Mouse (Mus musculus): ENCODE results near the gene Gtpbp3. TPM values are rescaled to one million over a fixed set of nuclear protein-coding genes. Genes with fewer than 3 reads are reported as not detected.

Gene Gtpbp3
- polyA plus RNA-seq, 1 experiment from 2014 or later: 10.5 TPM

- Histone ChIP-seq H3K27ac (peak overlapping the region; percentile 62), H3K4me3 (no peak overlapping the region), H3K36me3 (peaks cover 1% of the 10 kb centered on the region; the same call in 1 of the 2 replicates), H3K4me1 (replicated peaks) (peaks cover 45% of the 10 kb centered on the region), H3K9me3 (replicated peaks) (no peaks in the 10 kb centered on the region), H3K27me3 (no peaks in the 10 kb centered on the region), H3K4me2 (peak overlapping the region; percentile 19; the same call in 1 of the 2 replicates), H3K9ac (no peak overlapping the region)
- peak; percentile 14 for ATAC-seq (replicated peaks; ENCODE audit: insufficient number of reproducible peaks, insufficient read depth, low FRiP score, low read depth)
- 27% methylated on average over 16 of the region's 16 CpGs for WGBS
These were observed 11.2 kb downstream of the Gtpbp3 start for GRCm38 (mm10) chr8:71498816-71499690.

GRCm38 (mm10) chr8:71504349-71504748 is 16.4 kb downstream of the Gtpbp3 start:
- H3K27ac ChIP-seq: no peak overlapping the region
- no peak overlapping the region for H3K9ac ChIP-seq
- H3K36me3 ChIP-seq: no peaks in the 10 kb centered on the region
- peaks cover 25% of the 10 kb centered on the region for H3K4me1 ChIP-seq (replicated peaks)
- H3K27me3 ChIP-seq: peaks cover 43% of the 10 kb centered on the region
- H3K4me3 ChIP-seq: no peak overlapping the region
- ATAC-seq (replicated peaks; ENCODE audit: insufficient number of reproducible peaks, insufficient read depth, low FRiP score, low read depth): no peak
- 84% methylated on average over 4 of the region's 4 CpGs for WGBS
- no peak overlapping the region for H3K4me2 ChIP-seq
- no peaks in the 10 kb centered on the region for H3K9me3 ChIP-seq (replicated peaks)

GRCm38 (mm10) chr8:71505326-71505725 is 17.4 kb downstream of the Gtpbp3 start:
- Histone ChIP-seq H3K27ac (no peak overlapping the region), H3K9me3 (replicated peaks) (no peaks in the 10 kb centered on the region), H3K27me3 (peaks cover 53% of the 10 kb centered on the region), H3K4me1 (replicated peaks) (peaks cover 19% of the 10 kb centered on the region), H3K36me3 (no peaks in the 10 kb centered on the region), H3K4me3 (no peak overlapping the region), H3K9ac (no peak overlapping the region), H3K4me2 (no peak overlapping the region)
- no peak for ATAC-seq (replicated peaks; ENCODE audit: insufficient number of reproducible peaks, insufficient read depth, low FRiP score, low read depth)
- 91% methylated on average over 4 of the region's 4 CpGs for WGBS

GRCm38 (mm10) chr8:71505979-71506378 is 18.1 kb downstream of the Gtpbp3 start:
- no peaks in the 10 kb centered on the region for H3K9me3 ChIP-seq (replicated peaks)
- ATAC-seq (replicated peaks; ENCODE audit: insufficient number of reproducible peaks, insufficient read depth, low FRiP score, low read depth): no peak
- WGBS: 74% methylated on average over 4 of the region's 4 CpGs
- no peak overlapping the region for H3K9ac ChIP-seq
- peaks cover 60% of the 10 kb centered on the region for H3K27me3 ChIP-seq
- H3K27ac ChIP-seq: no peak overlapping the region
- no peak overlapping the region for H3K4me2 ChIP-seq
- H3K36me3 ChIP-seq: no peaks in the 10 kb centered on the region
- H3K4me3 ChIP-seq: no peak overlapping the region
- peaks cover 19% of the 10 kb centered on the region for H3K4me1 ChIP-seq (replicated peaks)

- no peak overlapping the region for H3K27ac ChIP-seq
These were observed 19.7 kb downstream of the Gtpbp3 start for GRCm38 (mm10) chr8:71507589-71508104.

GRCm38 (mm10) chr8:71509316-71509715 is 21.4 kb downstream of the Gtpbp3 start:
- H3K9ac ChIP-seq: peak overlapping the region; percentile 31; the same call in 1 of the 2 replicates
- H3K36me3 ChIP-seq: no peaks in the 10 kb centered on the region
- H3K9me3 ChIP-seq (replicated peaks): no peaks in the 10 kb centered on the region
- no peak for ATAC-seq (replicated peaks; ENCODE audit: insufficient number of reproducible peaks, insufficient read depth, low FRiP score, low read depth)
- H3K27ac ChIP-seq: no peak overlapping the region
- H3K4me3 ChIP-seq: peak overlapping the region; percentile 6; the same call in 1 of the 2 replicates
- H3K4me1 ChIP-seq (replicated peaks): peaks cover 24% of the 10 kb centered on the region
- H3K4me2 ChIP-seq: peak overlapping the region; percentile 22
- peaks cover 74% of the 10 kb centered on the region for H3K27me3 ChIP-seq
- 50% methylated on average over 2 of the region's 2 CpGs for WGBS

More at GRCm38 (mm10) chr8:71507589-71508104, 19.7 kb downstream of the Gtpbp3 start:
- Histone ChIP-seq H3K27me3 (peaks cover 74% of the 10 kb centered on the region), H3K4me2 (peak overlapping the region; percentile 71), H3K9me3 (replicated peaks) (no peaks in the 10 kb centered on the region), H3K4me3 (peak overlapping the region; percentile 43), H3K4me1 (replicated peaks) (peaks cover 24% of the 10 kb centered on the region), H3K9ac (peak overlapping the region; percentile 35), H3K36me3 (no peaks in the 10 kb centered on the region)
- peak; percentile 54 for ATAC-seq (replicated peaks; ENCODE audit: insufficient number of reproducible peaks, insufficient read depth, low FRiP score, low read depth)
- WGBS: under 1% methylated on average over 61 of the region's 61 CpGs

GRCm38 (mm10) chr8:71511644-71512043 is 23.7 kb downstream of the Gtpbp3 start, which contains the start of gene Plvap:
Gene Plvap, minus strand, starts transcription at chr8:71511752.
- peak within 1 kb of the TSS; percentile 11; the same call in 1 of the 2 replicates for H3K9ac ChIP-seq
- no peaks in the 10 kb centered on the region for H3K9me3 ChIP-seq (replicated peaks)
- no peaks in the 10 kb centered on the region for H3K36me3 ChIP-seq
- ATAC-seq (replicated peaks; ENCODE audit: insufficient number of reproducible peaks, insufficient read depth, low FRiP score, low read depth): peak; percentile 65
- H3K4me1 ChIP-seq (replicated peaks): peaks cover 21% of the 10 kb centered on the region
- H3K27me3 ChIP-seq: peaks cover 56% of the 10 kb centered on the region
- H3K27ac ChIP-seq: peak within 1 kb of the TSS; percentile 51
- H3K4me2 ChIP-seq: peak within 1 kb of the TSS; percentile 22
- peak within 1 kb of the TSS; percentile 37 for H3K4me3 ChIP-seq
- 23% methylated on average over 14 of the region's 14 CpGs for WGBS

- Histone ChIP-seq H3K36me3 (no peaks in the 10 kb centered on the region), H3K27ac (no peak overlapping the region), H3K4me3 (no peak overlapping the region), H3K4me1 (replicated peaks) (peaks cover 7% of the 10 kb centered on the region), H3K9ac (no peak overlapping the region), H3K9me3 (replicated peaks) (no peaks in the 10 kb centered on the region), H3K4me2 (no peak overlapping the region), H3K27me3 (peaks cover 41% of the 10 kb centered on the region)
- no peak for ATAC-seq (replicated peaks; ENCODE audit: insufficient number of reproducible peaks, insufficient read depth, low FRiP score, low read depth)
- WGBS: 56% methylated on average over 15 of the region's 15 CpGs
These were observed 25.3 kb downstream of the Gtpbp3 start for GRCm38 (mm10) chr8:71513018-71513754.

- Histone ChIP-seq H3K9me3 (replicated peaks) (no peaks in the 10 kb centered on the region), H3K36me3 (no peaks in the 10 kb centered on the region), H3K27me3 (peaks cover 24% of the 10 kb centered on the region), H3K9ac (no peak overlapping the region), H3K4me1 (replicated peaks) (0 out of 2 replicates have a peak, but pooled peaks cover 4% of the 10 kb centered on the region), H3K4me3 (no peak overlapping the region), H3K27ac (no peak overlapping the region), H3K4me2 (no peak overlapping the region)
- ATAC-seq (replicated peaks; ENCODE audit: insufficient number of reproducible peaks, insufficient read depth, low FRiP score, low read depth): no peak
- WGBS: 68% methylated on average over 5 of the region's 5 CpGs
These were observed 27.1 kb downstream of the Gtpbp3 start for GRCm38 (mm10) chr8:71515043-71515442.

GRCm38 (mm10) chr8:71516786-71517185 is 28.9 kb downstream of the Gtpbp3 start:
- no peaks in the 10 kb centered on the region for H3K36me3 ChIP-seq
- H3K9ac ChIP-seq: no peak overlapping the region
- H3K9me3 ChIP-seq (replicated peaks): no peaks in the 10 kb centered on the region
- no peak overlapping the region for H3K4me2 ChIP-seq
- H3K27ac ChIP-seq: no peak overlapping the region
- WGBS: 23% methylated on average over 6 of the region's 6 CpGs
- no peak for ATAC-seq (replicated peaks; ENCODE audit: insufficient number of reproducible peaks, insufficient read depth, low FRiP score, low read depth)
- H3K4me1 ChIP-seq (replicated peaks): peaks cover 7% of the 10 kb centered on the region
- peaks cover 7% of the 10 kb centered on the region for H3K27me3 ChIP-seq
- no peak overlapping the region for H3K4me3 ChIP-seq
